Mouse (Mus musculus) stomach, postnatal 0 days (tissue): ENCODE measurements around the gene Dnajb14.
A peak's percentile ranks its signal among the peaks of the same experiment; 100 is the strongest.

Experiments used
- CTCF ChIP-seq: IDR thresholded peaks from 2 replicates; pipeline ENCODE4 v1.5.1; 2016; ENCODE audit warnings: antibody characterized with exemption, low read depth, mild to moderate bottlenecking, moderate library complexity
- EP300 ChIP-seq: optimal IDR thresholded peaks from 2 replicates; pipeline ENCODE3; 2016; ENCODE audit warnings: antibody characterized with exemption

DNA sequence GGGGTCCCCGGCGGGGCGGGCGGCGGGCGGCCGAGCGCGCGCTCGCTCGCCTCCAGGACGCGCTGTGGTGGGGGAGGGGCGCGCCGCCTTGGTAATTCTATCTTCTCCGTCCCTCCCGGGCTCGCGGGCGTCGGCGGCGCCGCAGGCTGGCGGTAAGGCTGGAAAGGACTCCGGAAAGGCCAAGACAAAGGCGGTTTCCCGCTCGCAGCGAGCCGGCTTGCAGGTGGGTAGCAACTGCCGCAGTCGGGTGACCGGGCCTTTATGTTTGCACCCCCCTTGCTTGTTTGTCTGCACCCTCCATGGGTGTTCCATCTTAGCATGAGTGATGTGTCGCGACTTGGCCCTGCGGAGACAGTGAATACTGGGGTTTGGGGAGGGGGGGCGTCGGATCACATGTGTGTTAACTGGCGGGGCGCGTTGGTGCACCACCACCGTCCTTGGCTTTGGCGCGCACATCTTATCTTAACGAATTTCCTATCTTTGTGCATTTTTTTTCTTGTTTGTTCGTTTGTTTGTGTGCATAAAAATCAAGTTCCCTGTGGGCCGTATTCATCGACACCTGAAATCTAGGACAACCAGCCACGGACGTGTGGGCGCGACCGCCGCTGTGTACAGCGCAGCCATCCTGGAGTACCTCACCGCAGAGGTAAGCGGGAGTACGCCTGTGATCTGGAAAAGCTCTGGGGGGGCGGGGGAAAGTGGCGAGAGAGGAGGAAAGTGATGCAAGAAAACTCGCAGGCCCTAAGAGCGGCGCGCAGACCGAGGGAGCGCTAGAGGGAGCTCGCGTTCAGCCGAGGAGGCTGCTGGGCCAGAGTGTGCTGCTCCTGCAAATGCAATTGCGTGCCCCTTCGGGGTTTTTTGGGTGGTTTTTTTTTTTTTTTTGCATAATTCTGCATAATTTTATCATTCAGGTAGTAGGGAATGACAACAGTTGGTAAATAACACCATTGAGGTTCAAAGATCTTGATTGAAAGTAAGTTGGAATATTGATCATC lies 2.2 kb upstream of the Dnajb14 start:
- TF ChIP-seq CTCF (peak; percentile 92), EP300 (no peak)
